Comparison of ENCODE assay signal across 8 mouse cellular contexts in the genomic region with DNA sequence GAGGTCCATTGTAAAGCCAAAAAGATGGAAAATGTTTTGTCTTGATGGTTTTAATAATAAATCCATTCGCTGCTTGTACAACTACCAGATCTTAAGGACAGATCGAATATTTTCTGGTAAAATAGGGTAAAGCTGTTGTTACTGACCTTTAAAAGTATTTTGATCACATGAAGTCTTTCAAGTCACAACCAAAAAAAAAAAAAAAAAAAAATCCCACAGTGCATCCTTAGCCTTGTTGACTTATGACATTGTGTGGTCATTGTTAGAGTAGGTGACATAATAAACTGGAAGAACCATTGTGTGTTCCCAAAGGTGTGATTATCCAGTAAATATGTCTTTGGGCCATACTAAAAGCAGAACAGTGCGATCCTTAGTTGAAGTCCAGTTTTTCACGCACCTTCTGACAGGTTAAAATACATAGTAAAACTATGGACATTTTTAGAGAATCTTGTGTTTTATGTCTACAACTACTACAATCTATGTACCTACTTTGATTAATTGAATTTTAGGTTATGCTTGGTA. TPM values are rescaled to one million over a fixed set of nuclear protein-coding genes. Genes with fewer than 3 reads are reported as not detected.
A peak's percentile ranks its signal among the peaks of the same experiment; 100 is the strongest.
DNase-seq lines count a peak whose midpoint lies in the region; ATAC-seq and TF ChIP-seq lines count a peak whose summit lies in the region.

No protein-coding gene starts in this region.

- DNase-seq in spleen, adult 2 months (ENCODE audit: low read depth in 1 of 2, low spot score in 2 of 2) = no peak
- no peak for DNase-seq in spleen, adult 18-20 months
- DNase-seq in cerebellum, postnatal 36 days = no peak

- H3K36me3 ChIP-seq in erythroblast, embryonic 14.5 days (ENCODE audit: control insufficient read depth) = peaks cover 75% of the 10 kb centered on the region
- peaks cover 1% of the 10 kb centered on the region; the same call in 1 of the 2 replicates for H3K36me3 ChIP-seq in spleen, adult 2 months (ENCODE audit: control insufficient read depth, insufficient read depth, low read length)
- H3K36me3 ChIP-seq in limb, embryonic 15.5 days = 0 out of 2 replicates have a peak, but pooled peaks cover 4% of the 10 kb centered on the region
- no peaks in the 10 kb centered on the region for H3K36me3 ChIP-seq in stomach, embryonic 16.5 days (ENCODE audit: control insufficient read depth, insufficient read depth, low read length)

- peak overlapping the region; percentile 90 for H3K9ac ChIP-seq in limb, embryonic 15.5 days
- H3K9ac ChIP-seq in stomach, embryonic 16.5 days (ENCODE audit: low read length) = peak overlapping the region; percentile 97

- H3K9me3 ChIP-seq in erythroblast, embryonic 14.5 days (ENCODE audit: control insufficient read depth, low read length) = no peaks in the 10 kb centered on the region
- no peaks in the 10 kb centered on the region for H3K9me3 ChIP-seq in limb, embryonic 15.5 days
- H3K9me3 ChIP-seq in stomach, embryonic 16.5 days (replicated peaks; ENCODE audit: control insufficient read depth, low read length) = no peaks in the 10 kb centered on the region

- peak overlapping the region; percentile 68 for H3K4me3 ChIP-seq in erythroblast, embryonic 14.5 days (replicated peaks)
- H3K4me3 ChIP-seq in spleen, adult 2 months (ENCODE audit: extremely low read depth, insufficient read depth, insufficient read length) = peak overlapping the region; percentile 83
- peak overlapping the region; percentile 91 for H3K4me3 ChIP-seq in limb, embryonic 15.5 days
- H3K4me3 ChIP-seq in stomach, embryonic 16.5 days (replicated peaks; ENCODE audit: low read length) = peak overlapping the region; percentile 97

- 59% methylated on average over 4 of the region's 4 CpGs for WGBS in spleen, adult 2 months
- WGBS in limb, embryonic 15.5 days = 64% methylated on average over 4 of the region's 4 CpGs
- WGBS in stomach, embryonic 16.5 days = 62% methylated on average over 4 of the region's 4 CpGs

- peak overlapping the region; percentile 56 for H3K4me2 ChIP-seq in limb, embryonic 15.5 days
- peak overlapping the region; percentile 57 for H3K4me2 ChIP-seq in stomach, embryonic 16.5 days (ENCODE audit: low read depth, low read length)

- peaks cover 48% of the 10 kb centered on the region for H3K4me1 ChIP-seq in erythroblast, embryonic 14.5 days (ENCODE audit: control insufficient read depth)
- peaks cover 3% of the 10 kb centered on the region; the same call in 1 of the 2 replicates for H3K4me1 ChIP-seq in spleen, adult 2 months (ENCODE audit: control insufficient read depth, insufficient read depth, insufficient read length)
- H3K4me1 ChIP-seq in limb, embryonic 15.5 days = peaks cover 4% of the 10 kb centered on the region; the same call in 1 of the 2 replicates
- H3K4me1 ChIP-seq in stomach, embryonic 16.5 days (ENCODE audit: control insufficient read depth, insufficient read depth, low read length) = peaks cover 8% of the 10 kb centered on the region; the same call in 1 of the 2 replicates

- TF ChIP-seq POLR2A in spleen, adult 2 months (IDR thresholded peaks at IDR 0.05; ENCODE audit: low read depth, low read length) = no peak

- TF ChIP-seq CTCF in spleen, adult 2 months (IDR thresholded peaks at IDR 0.05; ENCODE audit: extremely low read depth, insufficient read depth, insufficient read length, insufficient replicate concordance) = no peak

- ATAC-seq in erythroblast, adult 5-6 weeks (replicated peaks; ENCODE audit: low FRiP score, poor library complexity, severe bottlenecking) = no peak
- ATAC-seq in limb, embryonic 15.5 days (ENCODE audit: insufficient number of reproducible peaks, low FRiP score, low TSS enrichment, low read depth) = no peak
- ATAC-seq in stomach, embryonic 16.5 days (ENCODE audit: insufficient read depth, low FRiP score) = no peak
- no peak for ATAC-seq in monocyte, adult 5-6 weeks (replicated peaks; ENCODE audit: insufficient number of reproducible peaks, low FRiP score, low TSS enrichment, poor library complexity, severe bottlenecking)

- H3K27ac ChIP-seq in spleen, adult 2 months (ENCODE audit: insufficient read depth, low read length) = peak overlapping the region; percentile 98
- peak overlapping the region; percentile 99 for H3K27ac ChIP-seq in limb, embryonic 15.5 days
- H3K27ac ChIP-seq in stomach, embryonic 16.5 days (ENCODE audit: low read length) = peak overlapping the region; percentile 100

- H3K27me3 ChIP-seq in erythroblast, embryonic 14.5 days (ENCODE audit: control insufficient read depth) = no peaks in the 10 kb centered on the region
- no peaks in the 10 kb centered on the region for H3K27me3 ChIP-seq in spleen, adult 2 months (ENCODE audit: control insufficient read depth, insufficient read depth, low read length)
- H3K27me3 ChIP-seq in limb, embryonic 15.5 days = no peaks in the 10 kb centered on the region
- no peaks in the 10 kb centered on the region for H3K27me3 ChIP-seq in stomach, embryonic 16.5 days (ENCODE audit: control insufficient read depth, insufficient read depth, low read length)

RNA-seq across cellular contexts. Expression of gene Ggnbp2, which starts 1.0 kb away (rescaled TPM):
- 10.5 and 13.1 TPM in 2 replicates for polyA plus RNA-seq in erythroblast, embryonic 14.5 days (2012)
- 150 and 159 TPM in 2 replicates for total RNA-seq in erythroblast, adult 5-6 weeks (2015; ENCODE audit: low replicate concordance)
- total RNA-seq in erythroblast, adult 5-6 weeks (2017; ENCODE audit: low replicate concordance) = 179 and 325 TPM in 2 replicates
- polyA plus RNA-seq in spleen, adult 2 months (2012; rRNA removed) = 25.4 and 34.1 TPM in 2 replicates
- polyA plus RNA-seq in limb, embryonic 15.5 days (2015; fragmentation: Nextera tagmentation; extraction: Ambion mirVana) = 63.8 and 64.8 TPM in 2 replicates
- 52.2 and 60.3 TPM in 2 replicates for polyA plus RNA-seq in stomach, embryonic 16.5 days (2015; fragmentation: Nextera tagmentation; extraction: Ambion mirVana)
- 317 to 399 TPM (median 347 TPM) in 3 replicates for total RNA-seq in monocyte, adult 5-6 weeks (2017)

RNA-seq across cellular contexts. Expression of gene Myo19, which starts 8.3 kb away (rescaled TPM):
- polyA plus RNA-seq in erythroblast, embryonic 14.5 days (2012) = 1.1 and 1.2 TPM in 2 replicates
- total RNA-seq in erythroblast, adult 5-6 weeks (2015; ENCODE audit: low replicate concordance) = 2.3 and 4.8 TPM in 2 replicates
- 0.94 and 3.6 TPM in 2 replicates for total RNA-seq in erythroblast, adult 5-6 weeks (2017; ENCODE audit: low replicate concordance)
- 5.3 and 5.5 TPM in 2 replicates for polyA plus RNA-seq in spleen, adult 2 months (2012; rRNA removed)
- polyA plus RNA-seq in limb, embryonic 15.5 days (2015; fragmentation: Nextera tagmentation; extraction: Ambion mirVana) = 9.9 and 11.6 TPM in 2 replicates
- polyA plus RNA-seq in stomach, embryonic 16.5 days (2015; fragmentation: Nextera tagmentation; extraction: Ambion mirVana) = 7.7 and 8.0 TPM in 2 replicates
- total RNA-seq in monocyte, adult 5-6 weeks (2017) = 0.75 to 4.2 TPM (median 1.2 TPM) in 3 replicates

RNA-seq across cellular contexts. Expression of gene Pigw, which starts 8.5 kb away (rescaled TPM):
- 0.11 and 0.14 TPM in 2 replicates for polyA plus RNA-seq in erythroblast, embryonic 14.5 days (2012)
- 0.63 and 0.96 TPM in 2 replicates for total RNA-seq in erythroblast, adult 5-6 weeks (2015; ENCODE audit: low replicate concordance)
- 1.2 and 2.6 TPM in 2 replicates for total RNA-seq in erythroblast, adult 5-6 weeks (2017; ENCODE audit: low replicate concordance)
- polyA plus RNA-seq in spleen, adult 2 months (2012; rRNA removed) = 2.2 and 2.4 TPM in 2 replicates
- polyA plus RNA-seq in limb, embryonic 15.5 days (2015; fragmentation: Nextera tagmentation; extraction: Ambion mirVana) = 1.8 and 2.5 TPM in 2 replicates
- 2.5 and 3.1 TPM in 2 replicates for polyA plus RNA-seq in stomach, embryonic 16.5 days (2015; fragmentation: Nextera tagmentation; extraction: Ambion mirVana)
- total RNA-seq in monocyte, adult 5-6 weeks (2017) = 3.2 to 5.0 TPM (median 4.7 TPM) in 3 replicates

RNA-seq across cellular contexts. Expression of gene Dhrs11, which starts 42.8 kb away (rescaled TPM):
- polyA plus RNA-seq in erythroblast, embryonic 14.5 days (2012) = 45.7 and 48.5 TPM in 2 replicates
- total RNA-seq in erythroblast, adult 5-6 weeks (2015; ENCODE audit: low replicate concordance) = 897 and 1,040 TPM in 2 replicates
- total RNA-seq in erythroblast, adult 5-6 weeks (2017; ENCODE audit: low replicate concordance) = 707 and 838 TPM in 2 replicates
- polyA plus RNA-seq in spleen, adult 2 months (2012; rRNA removed) = 88.9 and 126 TPM in 2 replicates
- polyA plus RNA-seq in limb, embryonic 15.5 days (2015; fragmentation: Nextera tagmentation; extraction: Ambion mirVana) = 12.8 and 14.3 TPM in 2 replicates
- polyA plus RNA-seq in stomach, embryonic 16.5 days (2015; fragmentation: Nextera tagmentation; extraction: Ambion mirVana) = 25.5 and 29.5 TPM in 2 replicates
- 10.3 to 11.0 TPM (median 10.3 TPM) in 3 replicates for total RNA-seq in monocyte, adult 5-6 weeks (2017)

RNA-seq across cellular contexts. Expression of gene Znhit3, which starts 44.6 kb away (rescaled TPM):
- polyA plus RNA-seq in erythroblast, embryonic 14.5 days (2012) = 0.20 and 0.47 TPM in 2 replicates
- 1.5 and 6.5 TPM in 2 replicates for total RNA-seq in erythroblast, adult 5-6 weeks (2015; ENCODE audit: low replicate concordance)
- total RNA-seq in erythroblast, adult 5-6 weeks (2017; ENCODE audit: low replicate concordance) = 3.7 and 9.1 TPM in 2 replicates
- polyA plus RNA-seq in spleen, adult 2 months (2012; rRNA removed) = 5.4 and 5.6 TPM in 2 replicates
- polyA plus RNA-seq in limb, embryonic 15.5 days (2015; fragmentation: Nextera tagmentation; extraction: Ambion mirVana) = 51.1 and 51.6 TPM in 2 replicates
- 46.8 and 48.3 TPM in 2 replicates for polyA plus RNA-seq in stomach, embryonic 16.5 days (2015; fragmentation: Nextera tagmentation; extraction: Ambion mirVana)
- 8.6 to 18.2 TPM (median 17.8 TPM) in 3 replicates for total RNA-seq in monocyte, adult 5-6 weeks (2017)
